Mouse (Mus musculus): Measurements from ENCODE around the gene Epb41l3. TPM values are rescaled to one million over a fixed set of nuclear protein-coding genes. Genes with fewer than 3 reads are reported as not detected.
"Not testable (repeated sequence)": the region's sequence is repeated elsewhere in the genome, so short reads cannot be mapped to it uniquely, and the experiment has no call there.

The Epb41l3 gene
- total RNA-seq, 2 experiments from 2014 or later: 220 to 236 TPM

- no peak for DNase-seq (ENCODE audit: low spot score in 2 of 2)
Measured at GRCm38 (mm10) chr17:69105035-69105798, 29.7 kb downstream of the Epb41l3 start.

- DNase-seq (ENCODE audit: low spot score in 2 of 2): peak; percentile 59 to 74
Measured at GRCm38 (mm10) chr17:69105799-69106401, 30.4 kb downstream of the Epb41l3 start.

GRCm38 (mm10) chr17:69109216-69109615, 33.7 kb downstream of the Epb41l3 start:
- DNase-seq (ENCODE audit: low spot score in 2 of 2): peak in 1 of 2 experiments; percentile 10

- DNase-seq (ENCODE audit: low spot score in 2 of 2): no peak
Measured at GRCm38 (mm10) chr17:69112232-69112631, 36.7 kb downstream of the Epb41l3 start.

GRCm38 (mm10) chr17:69119183-69119582, 43.7 kb downstream of the Epb41l3 start:
- DNase-seq (ENCODE audit: low spot score in 2 of 2): no peak

GRCm38 (mm10) chr17:69120533-69121358, 45.3 kb downstream of the Epb41l3 start:
- peak in 1 of 2 experiments; percentile 4 for DNase-seq (ENCODE audit: low spot score in 2 of 2)

GRCm38 (mm10) chr17:69122403-69122802, 46.9 kb downstream of the Epb41l3 start:
- DNase-seq (ENCODE audit: low spot score in 2 of 2): not testable (repeated sequence)

GRCm38 (mm10) chr17:69127436-69127835, 52.0 kb downstream of the Epb41l3 start:
- peak in 1 of 2 experiments; percentile 18 for DNase-seq (ENCODE audit: low spot score in 2 of 2)

- no peak for DNase-seq (ENCODE audit: low spot score in 2 of 2)
Measured at GRCm38 (mm10) chr17:69127981-69128380, 52.5 kb downstream of the Epb41l3 start.

GRCm38 (mm10) chr17:69129434-69129833, 54.0 kb downstream of the Epb41l3 start:
- no peak for DNase-seq (ENCODE audit: low spot score in 2 of 2)

GRCm38 (mm10) chr17:69143017-69143416, 67.5 kb downstream of the Epb41l3 start:
- no peak for DNase-seq (ENCODE audit: low spot score in 2 of 2)

GRCm38 (mm10) chr17:69150826-69151225, 75.3 kb downstream of the Epb41l3 start:
- no peak for DNase-seq (ENCODE audit: low spot score in 2 of 2)

- DNase-seq (ENCODE audit: low spot score in 2 of 2): no peak
Measured at GRCm38 (mm10) chr17:69151281-69151680, 75.8 kb downstream of the Epb41l3 start.

GRCm38 (mm10) chr17:69155034-69155433, 79.6 kb downstream of the Epb41l3 start:
- DNase-seq (ENCODE audit: low spot score in 2 of 2): peak; percentile 12 to 20

- peak; percentile 58 to 77 for DNase-seq (ENCODE audit: low spot score in 2 of 2)
Measured at GRCm38 (mm10) chr17:69156522-69157100, 81.1 kb downstream of the Epb41l3 start.

GRCm38 (mm10) chr17:69157101-69157808, 81.8 kb downstream of the Epb41l3 start:
- DNase-seq (ENCODE audit: low spot score in 2 of 2): peak; percentile 23 to 48

- DNase-seq (ENCODE audit: low spot score in 2 of 2): no peak
Measured at GRCm38 (mm10) chr17:69157809-69158185, 82.3 kb downstream of the Epb41l3 start.

GRCm38 (mm10) chr17:69158690-69159089, 83.2 kb downstream of the Epb41l3 start:
- DNase-seq (ENCODE audit: low spot score in 2 of 2): no peak

GRCm38 (mm10) chr17:69162731-69163130, 87.2 kb downstream of the Epb41l3 start:
- no peak for DNase-seq (ENCODE audit: low spot score in 2 of 2)

- DNase-seq (ENCODE audit: low spot score in 2 of 2): no peak
Measured at GRCm38 (mm10) chr17:69176949-69177501, 101.5 kb downstream of the Epb41l3 start.

Measured in left cerebral cortex, adult 18-20 months (tissue).